Comparison of ENCODE assay signal across 10 mouse cellular contexts in the genomic region with DNA sequence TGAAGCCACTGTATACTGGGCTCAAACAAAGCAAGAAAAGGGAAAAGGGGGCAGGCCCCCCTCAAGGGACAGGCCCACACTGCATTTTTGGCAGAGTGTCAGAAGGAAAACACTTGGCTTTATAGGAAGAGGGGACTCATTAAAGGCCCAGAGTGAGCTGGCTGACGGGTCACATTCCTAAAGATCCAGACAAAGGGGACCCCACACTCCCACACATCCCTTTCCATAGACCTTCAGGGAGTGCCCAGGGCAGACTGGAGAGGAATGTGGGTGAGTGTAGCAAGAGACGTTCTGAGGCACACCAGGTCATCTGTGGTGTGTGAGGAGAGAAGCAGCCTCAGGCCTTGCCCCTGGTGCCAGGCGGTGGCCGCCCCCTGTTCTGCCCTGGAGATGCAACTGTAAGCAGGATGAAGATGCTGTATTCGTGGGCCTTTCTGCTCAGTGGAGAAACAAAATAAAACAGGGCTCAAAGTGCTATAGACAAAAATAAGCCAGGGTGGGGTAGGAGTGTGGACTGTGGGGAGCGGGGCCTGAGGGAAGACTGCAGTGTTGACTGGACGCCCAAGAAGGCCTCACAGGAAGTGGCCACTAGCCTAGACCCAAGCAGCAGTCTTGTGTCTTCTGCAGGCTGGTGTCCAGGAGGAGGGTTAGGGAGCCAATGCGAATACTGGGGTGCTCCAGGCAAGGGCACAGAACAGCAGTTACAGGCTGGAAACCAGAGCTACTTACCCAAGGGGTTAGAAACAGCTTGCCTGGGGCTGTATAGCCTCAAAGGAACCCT. TPM values are rescaled to one million over a fixed set of nuclear protein-coding genes. Genes with fewer than 3 reads are reported as not detected.
DNase-seq lines count a peak whose midpoint lies in the region; ATAC-seq and TF ChIP-seq lines count a peak whose summit lies in the region.
"Had no signal": no experiment of that assay in that cellular context is flagged by ENCODE, and none has a peak within 500 bp of the region (broad histone marks: within the 10 kb centered on the region; RNA-seq: fewer than 3 reads in every experiment).

No protein-coding gene starts in this region.

- no peaks in the 10 kb centered on the region; the same call in 1 of the 2 replicates for H3K4me1 ChIP-seq in intestine, embryonic 14.5 days (replicated peaks; ENCODE audit: control insufficient read depth, insufficient read depth, low read length)
- no peaks in the 10 kb centered on the region for H3K4me1 ChIP-seq in intestine, postnatal 0 days (replicated peaks; ENCODE audit: control insufficient read depth, insufficient read depth, low read length)
- 0 out of 2 replicates have a peak, but pooled peaks cover under 1% of the 10 kb centered on the region for H3K4me1 ChIP-seq in hindbrain, embryonic 14.5 days (replicated peaks; ENCODE audit: control insufficient read depth, insufficient read depth, low read length)

- WGBS in intestine, embryonic 14.5 days = 71% methylated on average over 8 of the region's 8 CpGs
- WGBS in intestine, postnatal 0 days = 65% methylated on average over 8 of the region's 8 CpGs
- 61% methylated on average over 8 of the region's 8 CpGs for WGBS in hindbrain, embryonic 14.5 days

- no peaks in the 10 kb centered on the region for H3K27me3 ChIP-seq in intestine, embryonic 14.5 days (replicated peaks; ENCODE audit: control insufficient read depth, insufficient read depth, low read length)
- no peaks in the 10 kb centered on the region for H3K27me3 ChIP-seq in intestine, postnatal 0 days (replicated peaks; ENCODE audit: control insufficient read depth, insufficient read depth, low read length)
- no peaks in the 10 kb centered on the region for H3K27me3 ChIP-seq in hindbrain, embryonic 14.5 days (ENCODE audit: control insufficient read depth, insufficient read depth, low read length)

- H3K36me3 ChIP-seq in intestine, embryonic 14.5 days (ENCODE audit: control insufficient read depth, insufficient read depth, low read length) = no peaks in the 10 kb centered on the region
- no peaks in the 10 kb centered on the region for H3K36me3 ChIP-seq in intestine, postnatal 0 days (ENCODE audit: control insufficient read depth, insufficient read depth)
- no peaks in the 10 kb centered on the region for H3K36me3 ChIP-seq in hindbrain, embryonic 14.5 days (replicated peaks; ENCODE audit: control insufficient read depth, insufficient read depth)

- H3K9ac ChIP-seq in intestine, embryonic 14.5 days (ENCODE audit: low read length) = no peak overlapping the region
- no peak overlapping the region for H3K9ac ChIP-seq in intestine, postnatal 0 days (ENCODE audit: low read depth, low read length)
- H3K9ac ChIP-seq in hindbrain, embryonic 14.5 days = no peak overlapping the region

- DNase-seq in intestine, embryonic 14.5 days (ENCODE audit: low spot score) = no peak
- DNase-seq in urinary bladder, postnatal 14 days (ENCODE audit: low spot score) = peak; percentile 38
- DNase-seq in urinary bladder, postnatal 36 days (ENCODE audit: low spot score in 2 of 2) = no peak
- no peak for DNase-seq in hindbrain, embryonic 14.5 days (ENCODE audit: low spot score)
- no peak for DNase-seq in right cerebral cortex, postnatal 10 days (ENCODE audit: low spot score in 2 of 2)
- no peak for DNase-seq in urinary bladder, postnatal 10 days (ENCODE audit: low spot score)
- no peak for DNase-seq in layer of hippocampus, adult 2 months (ENCODE audit: low spot score in 2 of 2)

- no peak for TF ChIP-seq CTCF in intestine, postnatal 0 days (IDR thresholded peaks at IDR 0.05; ENCODE audit: low read depth)
- no peak for TF ChIP-seq CTCF in layer of hippocampus, adult 2 months (conservative IDR thresholded peaks at IDR 0.05)

- no peak overlapping the region for H3K4me2 ChIP-seq in intestine, embryonic 14.5 days (ENCODE audit: low read length)
- no peak overlapping the region for H3K4me2 ChIP-seq in intestine, postnatal 0 days (replicated peaks; ENCODE audit: low read depth)
- H3K4me2 ChIP-seq in hindbrain, embryonic 14.5 days (replicated peaks) = no peak overlapping the region
- H3K4me2 ChIP-seq: liver, embryonic 11.5 days had no signal

- H3K4me3 ChIP-seq in intestine, embryonic 14.5 days (ENCODE audit: low read depth, low read length) = no peak overlapping the region
- no peak overlapping the region for H3K4me3 ChIP-seq in intestine, postnatal 0 days (ENCODE audit: low read depth, low read length)
- H3K4me3 ChIP-seq in hindbrain, embryonic 14.5 days (replicated peaks; ENCODE audit: low read length) = no peak overlapping the region
- H3K4me3 ChIP-seq in layer of hippocampus, adult 2 months = no peak overlapping the region

- ATAC-seq in intestine, embryonic 14.5 days (replicated peaks; ENCODE audit: low FRiP score, low TSS enrichment, low read depth) = no peak
- no peak for ATAC-seq in intestine, postnatal 0 days
- 0 out of 2 replicates have a peak, but pooled peaks have one; percentile 10 for ATAC-seq in hindbrain, embryonic 14.5 days (ENCODE audit: low FRiP score)
- ATAC-seq: inflammation-experienced regulatory T-cells, adult 6 months had no signal

- H3K9me3 ChIP-seq in intestine, embryonic 14.5 days (ENCODE audit: control insufficient read depth, low read length) = no peaks in the 10 kb centered on the region
- no peaks in the 10 kb centered on the region for H3K9me3 ChIP-seq in intestine, postnatal 0 days (ENCODE audit: control insufficient read depth)
- no peaks in the 10 kb centered on the region for H3K9me3 ChIP-seq in hindbrain, embryonic 14.5 days (ENCODE audit: control insufficient read depth, low read length)

- H3K27ac ChIP-seq in intestine, embryonic 14.5 days (ENCODE audit: low read depth) = 0 out of 2 replicates have a peak overlapping the region, but pooled peaks have one; percentile 12
- H3K27ac ChIP-seq in intestine, postnatal 0 days (ENCODE audit: low read depth, low read length) = no peak overlapping the region; the same call in 1 of the 2 replicates
- 0 out of 2 replicates have a peak overlapping the region, but pooled peaks have one; percentile 6 for H3K27ac ChIP-seq in hindbrain, embryonic 14.5 days
- H3K27ac ChIP-seq in layer of hippocampus, adult 2 months = no peak overlapping the region

RNA-seq across cellular contexts. Expression of a gene that starts 58.9 kb away (rescaled TPM):
- 61.0 and 64.7 TPM in 2 replicates for polyA plus RNA-seq in intestine, embryonic 14.5 days (2014; fragmentation: Nextera tagmentation; extraction: Ambion mirVana)
- 18.0 and 20.5 TPM in 2 replicates for polyA plus RNA-seq in intestine, postnatal 0 days (2015; fragmentation: Nextera tagmentation; extraction: Ambion mirVana)
- polyA plus RNA-seq in hindbrain, embryonic 14.5 days (2014; fragmentation: Nextera tagmentation; extraction: Ambion mirVana) = 243 and 270 TPM in 2 replicates
- total RNA-seq in layer of hippocampus, adult 2 months (2021) = 100 to 1,000 TPM; 194 to 199 TPM

Comparison
In these comparisons a context has a peak if more than half of its experiments do, and no peak if none do; other contexts are left out.
1. H3K27ac ChIP-seq: peak in intestine, embryonic 14.5 days (single experiment) and hindbrain, embryonic 14.5 days (single experiment); none in intestine, postnatal 0 days (single experiment) and layer of hippocampus, adult 2 months (single experiment).